Mouse (Mus musculus): ENCODE data around the gene Aaed1. TPM values are rescaled to one million over a fixed set of nuclear protein-coding genes. Genes with fewer than 3 reads are reported as not detected.
A peak's percentile ranks its signal among the peaks of the same experiment; 100 is the strongest.

Gene Aaed1
- polyA plus RNA-seq (2014; fragmentation: Nextera tagmentation; extraction: Ambion mirVana): 19.5 and 21.4 TPM in 2 replicates

DNA sequence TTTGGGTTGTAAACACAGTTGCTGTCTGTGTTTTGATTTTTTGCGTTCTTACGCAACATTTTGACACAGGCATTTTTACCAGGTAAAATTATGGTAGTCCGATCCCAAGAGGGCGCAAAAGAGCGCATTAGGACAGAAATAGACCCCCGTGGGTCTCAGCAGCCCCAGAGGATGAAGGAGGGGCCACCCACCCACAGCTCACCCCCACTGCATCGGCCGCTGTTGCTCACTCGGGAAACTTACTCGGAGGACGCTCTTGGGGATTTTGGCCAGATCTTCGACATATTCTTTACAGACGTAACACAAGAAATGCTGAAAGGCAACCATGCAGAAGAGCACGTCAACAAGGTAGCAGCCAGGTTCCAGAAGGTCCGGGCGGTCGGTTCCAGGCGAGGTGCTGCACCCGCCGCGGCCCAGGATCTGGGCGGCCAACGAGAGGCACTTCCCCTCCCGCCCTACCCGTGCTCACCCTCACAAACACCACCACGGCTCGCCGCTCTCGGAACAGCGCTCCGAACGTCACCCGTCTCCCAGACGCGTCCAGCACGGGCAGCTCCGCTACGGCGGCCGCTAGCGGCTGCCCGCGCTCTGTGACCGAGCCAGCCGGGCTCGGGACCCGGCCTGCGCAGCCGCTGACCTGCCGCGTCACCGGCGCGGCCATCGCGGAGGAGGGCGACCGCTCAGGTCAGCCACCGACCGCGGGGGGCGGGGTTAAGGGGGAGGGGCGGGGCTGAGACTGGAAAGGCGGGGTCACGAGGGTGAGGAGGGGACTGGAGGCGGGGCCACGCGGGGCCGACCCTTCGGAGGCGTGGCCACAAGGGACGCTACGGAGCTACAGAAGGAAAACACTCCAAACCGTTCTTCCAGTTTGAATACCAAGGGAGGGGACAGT lies at the start of gene Aaed1:
Gene Aaed1, minus strand, starts transcription at position 687 of the 892 bp plus-strand sequence.
- Histone ChIP-seq H3K4me2 (peak within 1 kb of the TSS; percentile 68), H3K36me3 (ENCODE audit: control insufficient read depth, insufficient read depth, low read length) (no peaks in the 10 kb centered on the region), H3K9me3 (ENCODE audit: control insufficient read depth, low read length) (no peaks in the 10 kb centered on the region), H3K4me1 (ENCODE audit: control insufficient read depth, insufficient read depth, low read length) (no peaks in the 10 kb centered on the region; the same call in 1 of the 2 replicates), H3K27me3 (ENCODE audit: control insufficient read depth, insufficient read depth, low read length) (no peaks in the 10 kb centered on the region), H3K4me3 (ENCODE audit: low read depth, low read length) (peak within 1 kb of the TSS; percentile 59), H3K9ac (ENCODE audit: low read length) (peak within 1 kb of the TSS; percentile 64), H3K27ac (ENCODE audit: low read depth, low read length) (peak within 1 kb of the TSS; percentile 71)
- ATAC-seq (ENCODE audit: low FRiP score) (peak; percentile 97), DNase-seq (ENCODE audit: low spot score, missing footprints) (peak; percentile 99)
- under 1% methylated on average over 64 of the region's 74 CpGs for WGBS

DNA sequence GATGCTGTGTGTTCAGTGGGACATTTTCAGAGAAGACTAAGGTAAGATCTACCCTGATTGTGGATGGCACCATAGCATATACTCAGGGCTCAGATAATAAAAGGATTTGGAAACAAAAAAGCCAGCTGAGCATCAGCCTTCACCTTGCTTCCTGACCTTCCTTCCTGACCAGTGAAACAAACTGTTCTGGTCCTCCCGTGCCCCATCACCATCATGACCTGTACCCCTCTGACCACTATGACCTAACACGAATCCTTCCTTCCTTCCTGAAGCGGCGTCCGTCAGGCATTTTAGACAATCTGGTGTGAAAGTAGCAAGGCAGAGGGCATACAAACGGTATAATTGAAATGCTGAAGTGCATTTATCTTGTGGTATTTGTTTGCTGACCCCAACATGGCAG lies 49.6 kb upstream of the Aaed1 start:
- no peaks in the 10 kb centered on the region for H3K27me3 ChIP-seq (ENCODE audit: control insufficient read depth, insufficient read depth, low read length)
- no peaks in the 10 kb centered on the region for H3K9me3 ChIP-seq (ENCODE audit: control insufficient read depth, low read length)
- H3K4me2 ChIP-seq: no peak overlapping the region
- DNase-seq (ENCODE audit: low spot score, missing footprints) (no peak), ATAC-seq (ENCODE audit: low FRiP score) (no peak)
- 88% methylated on average over 6 of the region's 6 CpGs for WGBS
- no peak overlapping the region for H3K9ac ChIP-seq (ENCODE audit: low read length)
- no peaks in the 10 kb centered on the region for H3K4me1 ChIP-seq (ENCODE audit: control insufficient read depth, insufficient read depth, low read length)
- H3K27ac ChIP-seq (ENCODE audit: low read depth, low read length): no peak overlapping the region
- peaks cover 6% of the 10 kb centered on the region; the same call in 1 of the 2 replicates for H3K36me3 ChIP-seq (ENCODE audit: control insufficient read depth, insufficient read depth, low read length)
- H3K4me3 ChIP-seq (ENCODE audit: low read depth, low read length): no peak overlapping the region

DNA sequence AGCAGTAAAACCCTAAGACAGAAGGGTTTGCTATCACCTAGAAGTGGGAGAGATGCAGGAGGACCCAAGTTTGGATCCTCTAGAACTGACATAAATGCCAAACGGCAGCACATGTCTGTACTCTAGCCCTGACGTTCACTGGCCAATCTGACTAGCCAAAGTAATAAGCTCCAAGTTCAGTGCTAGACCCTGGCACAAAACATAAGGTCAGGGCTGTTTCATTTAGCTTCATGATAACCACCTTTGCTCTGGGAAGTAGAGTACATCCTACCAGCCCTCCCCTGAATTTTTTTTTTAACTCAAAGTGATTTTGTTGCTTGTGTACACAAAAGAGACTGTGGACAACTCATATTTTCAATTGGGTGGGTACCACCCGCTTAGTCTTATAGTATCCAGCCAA lies 48.5 kb upstream of the Aaed1 start:
- H3K9ac ChIP-seq (ENCODE audit: low read length): no peak overlapping the region
- peaks cover 6% of the 10 kb centered on the region; the same call in 1 of the 2 replicates for H3K36me3 ChIP-seq (ENCODE audit: control insufficient read depth, insufficient read depth, low read length)
- no peaks in the 10 kb centered on the region for H3K27me3 ChIP-seq (ENCODE audit: control insufficient read depth, insufficient read depth, low read length)
- no peak overlapping the region for H3K4me2 ChIP-seq
- DNase-seq (ENCODE audit: low spot score, missing footprints) (no peak), ATAC-seq (ENCODE audit: low FRiP score) (no peak)
- H3K4me1 ChIP-seq (ENCODE audit: control insufficient read depth, insufficient read depth, low read length): no peaks in the 10 kb centered on the region
- 88% methylated on average over 3 of the region's 3 CpGs for WGBS
- H3K27ac ChIP-seq (ENCODE audit: low read depth, low read length): no peak overlapping the region
- no peak overlapping the region for H3K4me3 ChIP-seq (ENCODE audit: low read depth, low read length)
- no peaks in the 10 kb centered on the region for H3K9me3 ChIP-seq (ENCODE audit: control insufficient read depth, low read length)

DNA sequence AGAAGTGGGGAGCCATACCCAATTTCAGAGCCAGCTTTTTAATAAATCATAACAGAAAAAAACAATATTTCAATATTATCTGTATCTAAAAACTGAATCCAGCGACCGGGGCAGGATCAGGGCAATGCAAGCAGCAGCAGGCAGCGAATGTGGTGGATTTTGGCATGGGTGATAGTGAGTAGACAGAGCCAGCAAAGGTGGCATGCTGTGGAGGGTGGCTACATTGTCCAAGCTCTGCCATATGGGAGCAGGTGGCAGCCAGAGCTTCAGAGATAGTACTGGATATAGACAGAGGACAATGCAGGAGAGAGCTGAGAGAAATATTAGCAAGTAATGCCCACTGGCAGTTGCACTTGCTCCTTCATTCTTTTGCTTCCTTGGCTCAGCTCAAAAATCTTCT lies 47.2 kb upstream of the Aaed1 start:
- no peaks in the 10 kb centered on the region for H3K4me1 ChIP-seq (ENCODE audit: control insufficient read depth, insufficient read depth, low read length)

DNA sequence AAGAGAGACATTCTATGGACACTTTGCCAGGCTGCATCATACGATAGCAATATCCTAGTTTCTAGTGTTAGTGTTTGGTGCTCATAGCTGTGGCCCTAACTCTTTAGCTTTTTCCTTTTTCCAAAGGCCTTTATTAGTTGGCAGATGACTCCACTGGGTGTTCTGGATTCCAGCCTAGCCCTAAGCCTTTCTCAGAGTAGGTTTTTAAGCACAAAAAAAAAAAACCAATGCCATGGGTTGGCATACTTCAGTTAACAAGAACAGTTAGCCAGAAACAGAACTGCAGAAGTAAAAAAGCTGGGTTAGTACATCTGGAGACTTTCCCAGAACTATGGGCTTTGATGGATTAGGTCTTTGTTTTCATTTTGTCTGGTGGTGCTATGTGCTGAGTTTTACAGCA lies 46.0 kb upstream of the Aaed1 start:
- no peak for ATAC-seq (ENCODE audit: low FRiP score)
- no peak overlapping the region for H3K9ac ChIP-seq (ENCODE audit: low read length)
- DNase-seq (ENCODE audit: low spot score, missing footprints): no peak
- no peak overlapping the region for H3K4me2 ChIP-seq
- H3K36me3 ChIP-seq (ENCODE audit: control insufficient read depth, insufficient read depth, low read length): no peaks in the 10 kb centered on the region
- no peaks in the 10 kb centered on the region for H3K9me3 ChIP-seq (ENCODE audit: control insufficient read depth, low read length)
- no peaks in the 10 kb centered on the region for H3K4me1 ChIP-seq (ENCODE audit: control insufficient read depth, insufficient read depth, low read length)
- H3K27me3 ChIP-seq (ENCODE audit: control insufficient read depth, insufficient read depth, low read length): no peaks in the 10 kb centered on the region
- no peak overlapping the region for H3K27ac ChIP-seq (ENCODE audit: low read depth, low read length)
- no peak overlapping the region for H3K4me3 ChIP-seq (ENCODE audit: low read depth, low read length)
- WGBS: 98% methylated on average over 1 of the region's 1 CpGs

More for the DNA sequence above, 47.2 kb upstream of the Aaed1 start:
- no peak overlapping the region for H3K9ac ChIP-seq (ENCODE audit: low read length)
- no peak overlapping the region for H3K4me2 ChIP-seq
- H3K27me3 ChIP-seq (ENCODE audit: control insufficient read depth, insufficient read depth, low read length): no peaks in the 10 kb centered on the region
- WGBS: 87% methylated on average over 3 of the region's 3 CpGs
- ATAC-seq (ENCODE audit: low FRiP score): no peak
- H3K27ac ChIP-seq (ENCODE audit: low read depth, low read length): no peak overlapping the region
- no peaks in the 10 kb centered on the region for H3K9me3 ChIP-seq (ENCODE audit: control insufficient read depth, low read length)
- H3K36me3 ChIP-seq (ENCODE audit: control insufficient read depth, insufficient read depth, low read length): peaks cover 3% of the 10 kb centered on the region; the same call in 1 of the 2 replicates
- DNase-seq (ENCODE audit: low spot score, missing footprints): no peak
- no peak overlapping the region for H3K4me3 ChIP-seq (ENCODE audit: low read depth, low read length)

DNA sequence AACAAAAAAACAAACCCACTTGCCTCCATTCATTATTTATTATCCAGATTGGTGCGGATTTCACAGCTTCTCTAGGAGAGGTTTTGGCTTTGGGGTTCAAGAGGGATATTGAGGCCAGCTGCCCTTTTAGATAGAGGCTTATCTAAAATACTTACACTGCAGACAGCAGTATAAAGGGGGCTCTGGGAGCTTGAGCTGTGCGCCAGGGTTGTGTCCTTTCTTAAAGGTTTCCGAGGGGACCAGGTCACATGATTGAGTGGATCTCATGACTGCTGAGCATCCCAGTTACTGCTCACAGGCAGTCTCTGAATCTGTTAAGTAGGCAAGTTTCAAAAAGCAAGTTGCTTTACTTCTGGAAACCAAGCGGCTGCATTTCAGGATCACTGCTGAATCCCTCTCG lies 44.9 kb upstream of the Aaed1 start:
- Histone ChIP-seq H3K4me2 (no peak overlapping the region), H3K4me1 (ENCODE audit: control insufficient read depth, insufficient read depth, low read length) (no peaks in the 10 kb centered on the region), H3K9ac (ENCODE audit: low read length) (no peak overlapping the region), H3K4me3 (ENCODE audit: low read depth, low read length) (no peak overlapping the region), H3K27ac (ENCODE audit: low read depth, low read length) (no peak overlapping the region), H3K27me3 (ENCODE audit: control insufficient read depth, insufficient read depth, low read length) (no peaks in the 10 kb centered on the region), H3K9me3 (ENCODE audit: control insufficient read depth, low read length) (no peaks in the 10 kb centered on the region), H3K36me3 (ENCODE audit: control insufficient read depth, insufficient read depth, low read length) (no peaks in the 10 kb centered on the region)
- 71% methylated on average over 5 of the region's 5 CpGs for WGBS
- no peak for ATAC-seq (ENCODE audit: low FRiP score)
- no peak for DNase-seq (ENCODE audit: low spot score, missing footprints)

DNA sequence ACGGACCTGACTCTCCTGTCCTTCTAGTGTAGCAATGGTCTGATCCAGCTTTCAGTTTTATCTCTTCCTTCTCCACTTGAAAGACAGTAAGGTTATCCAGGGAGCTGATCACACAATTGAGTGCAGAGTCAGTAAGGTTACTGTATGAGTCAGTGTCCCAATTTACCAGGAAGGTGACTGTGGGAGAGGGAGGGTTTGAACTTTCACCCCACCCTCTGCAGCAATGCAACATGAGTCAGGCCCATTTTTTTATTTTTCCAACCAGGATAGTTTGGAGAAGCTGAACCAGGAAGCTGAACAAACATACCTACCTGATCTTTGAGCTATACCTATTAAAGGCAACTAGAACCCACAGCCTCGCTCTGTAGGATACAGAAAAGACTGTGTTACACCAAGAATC lies 37.0 kb upstream of the Aaed1 start:
- 74% methylated on average over 2 of the region's 2 CpGs for WGBS
- Histone ChIP-seq H3K36me3 (ENCODE audit: control insufficient read depth, insufficient read depth, low read length) (no peaks in the 10 kb centered on the region), H3K9ac (ENCODE audit: low read length) (no peak overlapping the region), H3K27me3 (ENCODE audit: control insufficient read depth, insufficient read depth, low read length) (no peaks in the 10 kb centered on the region), H3K4me2 (no peak overlapping the region), H3K9me3 (ENCODE audit: control insufficient read depth, low read length) (no peaks in the 10 kb centered on the region), H3K4me3 (ENCODE audit: low read depth, low read length) (no peak overlapping the region), H3K27ac (ENCODE audit: low read depth, low read length) (no peak overlapping the region), H3K4me1 (ENCODE audit: control insufficient read depth, insufficient read depth, low read length) (no peaks in the 10 kb centered on the region)
- DNase-seq (ENCODE audit: low spot score, missing footprints) (no peak), ATAC-seq (ENCODE audit: low FRiP score) (no peak)

DNA sequence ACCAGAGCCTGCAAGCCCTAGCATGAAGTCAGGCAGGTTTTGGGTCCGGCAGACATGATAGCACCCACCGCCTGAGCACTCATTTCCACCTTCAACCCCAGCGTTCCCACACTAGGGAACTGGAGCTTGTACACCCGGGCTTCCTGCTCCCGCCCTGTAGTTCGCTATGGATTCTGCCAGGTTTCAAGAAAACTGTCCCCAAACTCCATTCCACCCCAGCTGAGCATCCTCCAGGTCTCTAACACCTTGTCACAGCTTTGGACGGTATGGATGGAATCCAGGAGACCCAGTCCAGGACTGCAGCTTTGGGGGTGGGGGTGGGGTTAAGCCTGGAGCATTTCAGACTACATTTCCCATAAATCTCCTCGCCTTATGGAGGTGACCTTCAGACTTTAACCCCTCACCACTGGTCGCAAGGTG lies 31.6 kb upstream of the Aaed1 start:
- Histone ChIP-seq H3K4me2 (peak overlapping the region; percentile 64), H3K9ac (ENCODE audit: low read length) (peak overlapping the region; percentile 59), H3K27me3 (ENCODE audit: control insufficient read depth, insufficient read depth, low read length) (no peaks in the 10 kb centered on the region), H3K4me1 (ENCODE audit: control insufficient read depth, insufficient read depth, low read length) (0 out of 2 replicates have a peak, but pooled peaks cover 2% of the 10 kb centered on the region), H3K27ac (ENCODE audit: low read depth, low read length) (no peak overlapping the region), H3K4me3 (ENCODE audit: low read depth, low read length) (peak overlapping the region; percentile 43), H3K9me3 (ENCODE audit: control insufficient read depth, low read length) (no peaks in the 10 kb centered on the region), H3K36me3 (ENCODE audit: control insufficient read depth, insufficient read depth, low read length) (no peaks in the 10 kb centered on the region)
- 1% methylated on average over 9 of the region's 9 CpGs for WGBS
- DNase-seq (ENCODE audit: low spot score, missing footprints): peak; percentile 93
- ATAC-seq (ENCODE audit: low FRiP score): peak; percentile 86

DNA sequence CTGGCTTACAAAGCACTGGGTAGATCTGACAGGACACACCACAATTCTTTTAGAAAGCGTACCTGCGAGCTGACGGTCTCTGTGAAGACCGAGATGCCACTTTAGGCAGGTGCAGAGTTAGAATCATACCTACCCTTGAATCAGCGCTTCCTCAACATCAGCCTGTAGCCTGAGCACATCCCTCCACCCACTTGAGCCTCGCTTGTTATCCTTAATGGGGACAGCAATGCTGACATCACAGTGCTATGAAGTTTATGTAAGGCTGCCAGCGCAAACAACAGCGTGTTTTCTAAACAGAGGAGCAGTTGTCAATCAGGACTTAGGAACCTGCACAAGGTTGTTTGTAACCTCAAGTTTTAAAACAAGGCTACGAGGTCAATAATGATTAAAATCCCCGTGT lies 31.1 kb upstream of the Aaed1 start:
- no peak overlapping the region for H3K27ac ChIP-seq (ENCODE audit: low read depth, low read length)
- peak overlapping the region; percentile 43 for H3K4me3 ChIP-seq (ENCODE audit: low read depth, low read length)
- DNase-seq (ENCODE audit: low spot score, missing footprints): peak; percentile 85
- H3K9me3 ChIP-seq (ENCODE audit: control insufficient read depth, low read length): no peaks in the 10 kb centered on the region
- peak overlapping the region; percentile 64 for H3K4me2 ChIP-seq
- WGBS: 19% methylated on average over 10 of the region's 10 CpGs
- H3K36me3 ChIP-seq (ENCODE audit: control insufficient read depth, insufficient read depth, low read length): no peaks in the 10 kb centered on the region
- H3K27me3 ChIP-seq (ENCODE audit: control insufficient read depth, insufficient read depth, low read length): no peaks in the 10 kb centered on the region
- 0 out of 2 replicates have a peak, but pooled peaks cover 2% of the 10 kb centered on the region for H3K4me1 ChIP-seq (ENCODE audit: control insufficient read depth, insufficient read depth, low read length)
- H3K9ac ChIP-seq (ENCODE audit: low read length): peak overlapping the region; percentile 59
- peak; percentile 56 for ATAC-seq (ENCODE audit: low FRiP score)

Data from midbrain, embryonic 11.5 days (tissue).